ENCODE assay signal across 25 mouse cellular contexts in genomic region chr15:80771926-80772441, GRCm38 (mm10).
DNase-seq lines count a peak whose midpoint lies in the region; ATAC-seq and TF ChIP-seq lines count a peak whose summit lies in the region.
"Had no signal": no experiment of that assay in that cellular context is flagged by ENCODE, and none has a peak within 500 bp of the region (broad histone marks: within the 10 kb centered on the region; RNA-seq: fewer than 3 reads in every experiment).

No protein-coding gene starts in this region.

- peak; percentile 4 for DNase-seq in kidney, postnatal 0 days (ENCODE audit: low spot score)
- DNase-seq in kidney, postnatal 36 days = no peak
- DNase-seq in 3T3-L1 (ENCODE audit: low read depth, low spot score) (peak; percentile 44), CH12.LX (ENCODE audit: extremely low read depth) (no peak)
- DNase-seq in liver, embryonic 14.5 days (ENCODE audit: low read depth in 3 of 3, low spot score in 3 of 3) = no peak
- DNase-seq in Muller cell, postnatal 12 days (ENCODE audit: inconsistent ontology term) = no peak
- DNase-seq: adrenal gland, postnatal 36 days; cerebellum, adult 9-10 months; gastrocnemius, postnatal 25 days; heart, adult 2 months; heart, postnatal 36 days; kidney, adult 18-20 months; midbrain, embryonic 14.5 days; retina, postnatal 1 day; right cerebral cortex, postnatal 25 days; thymus, postnatal 36 days had no signal

- no peak overlapping the region for H3K4me3 ChIP-seq in kidney, postnatal 0 days (replicated peaks; ENCODE audit: low read depth, low read length)
- H3K4me3 ChIP-seq in CH12.LX (replicated peaks in 1 of 3; ENCODE audit: low read depth in 2 of 3, low read length in 2 of 3, poor library complexity in 1 of 3) = no peak overlapping the region
- H3K4me3 ChIP-seq in liver, embryonic 14.5 days (ENCODE audit: insufficient read depth in 1 of 2, low read depth in 2 of 2, low read length in 2 of 2) = no peak overlapping the region
- no peak overlapping the region for H3K4me3 ChIP-seq in forebrain, embryonic 13.5 days
- H3K4me3 ChIP-seq: embryonic facial prominence, embryonic 13.5 days; heart, adult 2 months; heart, embryonic 15.5 days; hindbrain, embryonic 13.5 days; limb, embryonic 10.5 days had no signal

- TF ChIP-seq RAD21 in CH12.LX (IDR thresholded peaks at IDR 0.05; ENCODE audit: low read depth, low read length) = no peak

- no peaks in the 10 kb centered on the region for H3K36me3 ChIP-seq in kidney, postnatal 0 days (ENCODE audit: insufficient read depth, low read length)
- H3K36me3 ChIP-seq in CH12.LX (replicated peaks in 1 of 2; ENCODE audit: control insufficient read depth in 1 of 2, insufficient read depth in 1 of 2, low read length in 1 of 2) = peaks cover 22 to 66% of the 10 kb centered on the region in 2 experiments
- no peaks in the 10 kb centered on the region for H3K36me3 ChIP-seq in liver, embryonic 14.5 days (replicated peaks; ENCODE audit: control insufficient read depth, insufficient read depth, low read depth)
- no peaks in the 10 kb centered on the region for H3K36me3 ChIP-seq in forebrain, embryonic 13.5 days (ENCODE audit: poor library complexity, severe bottlenecking)
- H3K36me3 ChIP-seq: embryonic facial prominence, embryonic 13.5 days; heart, embryonic 15.5 days; hindbrain, embryonic 13.5 days; limb, embryonic 10.5 days had no signal

- no peak for TF ChIP-seq EP300 in CH12.LX (IDR thresholded peaks at IDR 0.05; ENCODE audit: low read length)
- TF ChIP-seq EP300 in liver, embryonic 14.5 days (IDR thresholded peaks at IDR 0.05; ENCODE audit: low read depth) = no peak

- TF ChIP-seq CTCF in kidney, postnatal 0 days (IDR thresholded peaks at IDR 0.05; ENCODE audit: low read depth) = no peak
- TF ChIP-seq CTCF in CH12.LX (conservative IDR thresholded peaks at IDR 0.05 in 1 of 2, IDR thresholded peaks at IDR 0.05 in 1 of 2; ENCODE audit: low read depth in 2 of 2, low read length in 2 of 2) = no peak
- TF ChIP-seq CTCF in liver, embryonic 14.5 days (IDR thresholded peaks at IDR 0.05; ENCODE audit: low read depth) = no peak

- no peaks in the 10 kb centered on the region for H3K27me3 ChIP-seq in kidney, postnatal 0 days (ENCODE audit: insufficient read depth, low read length)
- no peaks in the 10 kb centered on the region for H3K27me3 ChIP-seq in CH12.LX (replicated peaks)
- H3K27me3 ChIP-seq in liver, embryonic 14.5 days (ENCODE audit: control insufficient read depth, insufficient read depth, low read length) = no peaks in the 10 kb centered on the region
- H3K27me3 ChIP-seq in forebrain, embryonic 13.5 days = no peaks in the 10 kb centered on the region
- H3K27me3 ChIP-seq: embryonic facial prominence, embryonic 13.5 days; heart, embryonic 15.5 days; hindbrain, embryonic 13.5 days; megakaryocyte, embryonic 14.5 days; Patski had no signal

- in situ Hi-C loops in CH12.LX (cut with MboI; ENCODE audit: low pct_ligation_motif_present, low pct_unique_long_range_greater_than_20kb, low sequenced_read_pairs) = no loop called here

- no peak for ATAC-seq in kidney, postnatal 0 days (replicated peaks; ENCODE audit: low FRiP score, low read depth)
- ATAC-seq in liver, embryonic 14.5 days (ENCODE audit: insufficient read depth) = 0 out of 2 replicates have a peak, but pooled peaks have one; percentile 37
- no peak for ATAC-seq in forebrain, embryonic 13.5 days
- ATAC-seq: forebrain, embryonic 16.5 days; inflammation-experienced regulatory T-cells, adult 6 months; Patski had no signal

- H3K9me3 ChIP-seq in kidney, postnatal 0 days (replicated peaks; ENCODE audit: low read length) = no peaks in the 10 kb centered on the region
- peaks cover 6% of the 10 kb centered on the region for H3K9me3 ChIP-seq in CH12.LX (replicated peaks; ENCODE audit: low read length)
- H3K9me3 ChIP-seq in liver, embryonic 14.5 days (ENCODE audit: control insufficient read depth, low read length) = no peaks in the 10 kb centered on the region
- no peaks in the 10 kb centered on the region for H3K9me3 ChIP-seq in forebrain, embryonic 13.5 days (replicated peaks)
- H3K9me3 ChIP-seq: embryonic facial prominence, embryonic 13.5 days; heart, embryonic 15.5 days; hindbrain, embryonic 13.5 days; limb, embryonic 10.5 days; megakaryocyte, embryonic 14.5 days had no signal

- no peak overlapping the region for H3K27ac ChIP-seq in kidney, postnatal 0 days
- peak overlapping the region; percentile 65 for H3K27ac ChIP-seq in CH12.LX (ENCODE audit: insufficient read depth, low read depth)
- no peak overlapping the region for H3K27ac ChIP-seq in liver, embryonic 14.5 days
- H3K27ac ChIP-seq in forebrain, embryonic 13.5 days = no peak overlapping the region
- H3K27ac ChIP-seq: embryonic facial prominence, embryonic 13.5 days; heart, adult 2 months; heart, embryonic 15.5 days; hindbrain, embryonic 13.5 days; limb, embryonic 10.5 days had no signal

- H3K9ac ChIP-seq in kidney, postnatal 0 days (ENCODE audit: low read depth, low read length) = no peak overlapping the region
- H3K9ac ChIP-seq in CH12.LX (ENCODE audit: insufficient read depth, low read depth) = no peak overlapping the region
- H3K9ac ChIP-seq in liver, embryonic 14.5 days (replicated peaks) = no peak overlapping the region
- H3K9ac ChIP-seq in forebrain, embryonic 13.5 days = no peak overlapping the region
- H3K9ac ChIP-seq: embryonic facial prominence, embryonic 13.5 days; heart, embryonic 15.5 days; hindbrain, embryonic 13.5 days had no signal

- 44% methylated on average over 1 of the region's 1 CpGs for WGBS in kidney, postnatal 0 days
- WGBS in liver, embryonic 14.5 days (ENCODE audit: insufficient replicate concordance) = 3% methylated on average over 1 of the region's 1 CpGs
- 35% methylated on average over 1 of the region's 1 CpGs for WGBS in forebrain, embryonic 13.5 days

- dilution Hi-C loops in CH12.LX (cut with MboI; ENCODE audit: extremely low pct_ligation_motif_present, extremely low pct_unique_long_range_greater_than_20kb, low sequenced_read_pairs) = no loop called here

- no peak for TF ChIP-seq POLR2A in CH12.LX (IDR thresholded peaks at IDR 0.05; ENCODE audit: low read depth, low read length)

- H3K4me1 ChIP-seq in kidney, postnatal 0 days (replicated peaks; ENCODE audit: insufficient read depth, low read length) = 0 out of 2 replicates have a peak, but pooled peaks cover 4% of the 10 kb centered on the region
- peaks cover 19 to 52% of the 10 kb centered on the region in 2 experiments for H3K4me1 ChIP-seq in CH12.LX (ENCODE audit: control insufficient read depth in 1 of 2, insufficient read depth in 2 of 2)
- peaks cover 5 to 8% of the 10 kb centered on the region in 2 experiments for H3K4me1 ChIP-seq in liver, embryonic 14.5 days (replicated peaks; ENCODE audit: control insufficient read depth in 2 of 2, insufficient read depth in 2 of 2, low read length in 1 of 2)
- H3K4me1 ChIP-seq in forebrain, embryonic 13.5 days = no peaks in the 10 kb centered on the region
- H3K4me1 ChIP-seq: heart, embryonic 15.5 days; hindbrain, embryonic 13.5 days; limb, embryonic 10.5 days had no signal

- H3K79me2 ChIP-seq in CH12.LX (replicated peaks; ENCODE audit: control insufficient read depth, extremely low read depth, insufficient read depth, poor library complexity, severe bottlenecking) = 0 out of 2 replicates have a peak, but pooled peaks cover 4% of the 10 kb centered on the region

- H3K4me2 ChIP-seq in kidney, postnatal 0 days (ENCODE audit: low read length) = no peak overlapping the region
- no peak overlapping the region for H3K4me2 ChIP-seq in CH12.LX (ENCODE audit: insufficient read depth, low read depth, poor library complexity, severe bottlenecking)
- H3K4me2 ChIP-seq in liver, embryonic 14.5 days (ENCODE audit: low read depth) = no peak overlapping the region
- no peak overlapping the region for H3K4me2 ChIP-seq in forebrain, embryonic 13.5 days
- H3K4me2 ChIP-seq: embryonic facial prominence, embryonic 13.5 days; heart, embryonic 15.5 days; hindbrain, embryonic 13.5 days had no signal

TF ChIP-seq in CH12.LX, 34 proteins besides CTCF, POLR2A, EP300 and RAD21:
- no peak for TF ChIP-seq CHD2 (IDR thresholded peaks at IDR 0.05; ENCODE audit: low read length)
- TF ChIP-seq TCF12 (IDR thresholded peaks at IDR 0.05; ENCODE audit: low read depth, low read length) = 0 out of 2 replicates have a peak, but pooled peaks have one; percentile 42
- TF ChIP-seq ETS1 (conservative IDR thresholded peaks at IDR 0.05; ENCODE audit: low read depth, low read length) = peak; percentile 62
- TF ChIP-seq MAFK (IDR thresholded peaks at IDR 0.05; ENCODE audit: insufficient replicate concordance, low read length) = peak; percentile 79
TF ChIP-seq in CH12.LX: peak in this region for 3.

Comparison
In these comparisons a context has a peak if more than half of its experiments do, and no peak if none do; other contexts are left out.
1. DNase-seq: peak in kidney, postnatal 0 days (single experiment) and 3T3-L1 (single experiment); none in kidney, postnatal 36 days (0 of 2), CH12.LX (single experiment), liver, embryonic 14.5 days (0 of 3) and Muller cell, postnatal 12 days (single experiment).